Mouse (Mus musculus): ENCODE measurements around the gene Snhg11.

GRCm38 (mm10) chr2:158369474-158370172 is 5.8 kb upstream of the Snhg11 start:
- TF ChIP-seq POLR2A (IDR thresholded peaks at IDR 0.05; ENCODE audit: low read depth, low read length): no peak
- TF ChIP-seq CTCF (IDR thresholded peaks at IDR 0.05; ENCODE audit: extremely low read depth, insufficient read depth, insufficient read length, insufficient replicate concordance): no peak
